Mouse (Mus musculus) hindbrain, embryonic 15.5 days (tissue): Measurements from ENCODE around the gene Zmynd10. TPM values are rescaled to one million over a fixed set of nuclear protein-coding genes. Genes with fewer than 3 reads are reported as not detected.

ENCODE experiments used
- ATAC-seq: fragments of 200-750 bp; cut with Nextera tagmentation; 2 replicates; pipeline ENCODE4 v1.8.0; 2017; ENCODE audit warnings: low read depth, moderate number of reproducible peaks, moderate TSS enrichment; ENCODE audit not compliant: low FRiP score
- H3K27ac ChIP-seq: fragments of 300-500 bp; sonication (generic); replicated peaks from 2 replicates; pipeline ENCODE4 v1.5.1; 2015; ENCODE audit warnings: mild to moderate bottlenecking, inconsistent platforms
- H3K27me3 ChIP-seq: fragments of 300-500 bp; sonication (generic); 2 replicates; pipeline ENCODE4 v1.6.1; 2015; ENCODE audit warnings: control low read depth, inconsistent platforms
- H3K36me3 ChIP-seq: fragments of 300-500 bp; sonication (generic); 2 replicates; pipeline ENCODE4 v1.6.1; 2015; ENCODE audit warnings: control low read depth, inconsistent platforms
- H3K4me1 ChIP-seq: fragments of 300-500 bp; sonication (generic); replicated peaks from 2 replicates; pipeline ENCODE4 v1.6.1; 2015; ENCODE audit warnings: control low read depth, inconsistent platforms
- H3K4me2 ChIP-seq: fragments of 300-500 bp; sonication (generic); 2 replicates; pipeline ENCODE4 v1.6.1; 2015; ENCODE audit warnings: moderate library complexity, mild to moderate bottlenecking, inconsistent platforms
- H3K4me3 ChIP-seq: fragments of 300-500 bp; sonication (generic); 2 replicates; pipeline ENCODE4 v1.5.1; 2015; ENCODE audit warnings: mild to moderate bottlenecking, inconsistent platforms
- H3K9ac ChIP-seq: fragments of 300-500 bp; sonication (generic); 2 replicates; pipeline ENCODE4 v1.6.1; 2015; ENCODE audit warnings: inconsistent platforms
- H3K9me3 ChIP-seq: fragments of 300-500 bp; sonication (generic); 2 replicates; pipeline ENCODE4 v1.6.1; 2016; ENCODE audit warnings: control low read depth, inconsistent platforms
- WGBS: fragments of 180-500 bp; shearing (Covaris S2); methylation state at CpG from one replicate; pipeline ENCODE4 v1.1.7; 2015; 5-methylcytosine and 5-hydroxymethylcytosine counted together
- polyA plus RNA-seq: library from polyadenylated mRNA; unstranded; fragments of >200 nt; fragmentation: Nextera tagmentation; extraction: Ambion mirVana; gene quantifications from 2 replicates; pipeline ENCODE4 v1.2.1, GENCODE M21; 2015

Zmynd10 gene
- polyA plus RNA-seq, 1 experiment from 2014 or later, result 4.3 TPM

DNA sequence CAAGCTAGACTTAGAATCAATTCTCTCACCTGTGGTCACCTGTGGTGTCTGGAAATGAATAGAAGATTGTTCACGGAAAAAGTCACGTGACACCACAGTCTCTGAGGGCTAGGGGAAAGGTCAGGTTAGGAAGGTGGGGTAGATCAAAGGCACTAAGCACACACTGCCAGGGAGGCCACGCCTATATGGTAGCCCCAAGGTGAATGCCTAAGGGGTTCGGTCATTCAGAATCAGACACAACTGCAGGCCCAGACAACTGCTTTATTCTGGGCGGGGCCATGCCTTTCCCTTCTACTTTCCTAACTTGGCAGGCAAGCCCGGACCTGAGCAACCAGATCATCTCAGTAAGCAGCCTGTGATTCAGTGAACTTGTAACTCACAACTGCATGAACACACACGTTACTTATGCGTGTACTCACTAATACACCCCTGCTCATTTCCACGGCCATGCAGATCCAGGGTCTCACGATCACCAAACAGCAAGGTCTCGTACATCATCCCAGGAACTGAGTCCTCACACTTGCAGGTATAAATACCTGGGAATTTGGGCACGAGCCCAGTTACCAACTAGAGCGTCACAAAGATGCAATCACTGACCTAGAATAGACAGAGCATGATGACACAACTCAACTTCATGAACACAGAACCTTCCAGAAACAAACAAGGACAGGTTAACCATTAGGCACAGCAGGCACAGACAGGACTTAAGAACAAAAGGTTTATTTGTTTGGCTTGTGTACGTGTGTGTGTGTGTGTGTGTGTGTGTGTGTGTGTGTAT, 28.7 kb downstream of the Zmynd10 start:
- 87% methylated on average over 14 of the region's 14 CpGs for WGBS
- Histone ChIP-seq H3K4me3 (no peak overlapping the region), H3K9ac (no peak overlapping the region), H3K36me3 (peaks cover 24% of the 10 kb centered on the region), H3K9me3 (no peaks in the 10 kb centered on the region), H3K4me2 (no peak overlapping the region), H3K27ac (peak overlapping the region; percentile 9; the same call in 1 of the 2 replicates), H3K27me3 (no peaks in the 10 kb centered on the region), H3K4me1 (peaks cover 30% of the 10 kb centered on the region)
- no peak for ATAC-seq

DNA sequence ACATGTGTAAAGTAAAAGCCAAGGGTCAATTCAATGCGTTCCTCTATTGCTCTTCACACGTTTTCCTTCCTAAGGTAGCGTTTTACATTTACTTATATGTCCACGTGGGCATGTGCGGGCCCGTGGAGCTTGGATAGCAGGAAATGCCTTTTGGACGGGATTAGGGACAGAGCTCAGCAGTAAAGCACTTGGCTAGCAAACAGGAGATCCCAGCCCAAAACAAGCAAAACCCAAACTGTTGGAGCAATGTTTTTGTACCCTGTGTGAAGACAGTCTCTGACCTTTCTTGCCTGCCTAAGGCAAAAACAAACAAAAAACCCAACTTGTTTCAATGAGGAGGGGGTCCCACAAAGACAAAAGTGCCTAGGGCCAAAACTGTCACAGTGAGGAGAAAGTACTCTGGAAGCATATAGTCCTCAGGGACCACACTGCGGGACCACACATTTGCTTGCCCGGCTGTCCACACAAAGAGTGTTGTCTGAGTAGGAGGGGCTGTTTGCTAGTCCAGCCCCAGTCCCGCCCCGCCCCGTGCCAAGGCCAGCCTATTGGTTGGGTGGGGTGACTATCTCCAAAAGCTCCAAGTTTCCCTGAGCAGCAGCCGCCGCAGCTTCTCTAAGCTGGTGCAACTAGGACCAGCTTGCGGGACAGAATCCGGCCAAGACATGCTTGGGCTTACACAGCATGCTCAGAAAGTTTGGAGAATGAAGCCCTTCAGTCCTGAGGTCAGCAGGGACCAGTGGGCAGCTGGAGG, 29.4 kb downstream of the Zmynd10 start, which contains the start of gene Hyal1:
Gene Hyal1, plus strand, starts transcription at position 571 of the 751 bp plus-strand sequence.
- ATAC-seq, result peak; percentile 54
- Histone ChIP-seq H3K4me1 (peaks cover 29% of the 10 kb centered on the region), H3K36me3 (peaks cover 24% of the 10 kb centered on the region), H3K9me3 (no peaks in the 10 kb centered on the region), H3K4me2 (peak within 1 kb of the TSS; percentile 45), H3K27ac (peak within 1 kb of the TSS; percentile 54), H3K4me3 (peak within 1 kb of the TSS; percentile 18), H3K9ac (no peak within 1 kb of the TSS), H3K27me3 (no peaks in the 10 kb centered on the region)
- WGBS, result 27% methylated on average over 16 of the region's 16 CpGs

GRCm38 (mm10) chr9:107577871-107578270, 30.8 kb downstream of the Zmynd10 start:
- Histone ChIP-seq H3K9ac (no peak overlapping the region), H3K9me3 (no peaks in the 10 kb centered on the region), H3K27me3 (no peaks in the 10 kb centered on the region), H3K27ac (no peak overlapping the region), H3K4me1 (peaks cover 31% of the 10 kb centered on the region), H3K4me2 (no peak overlapping the region), H3K36me3 (peaks cover 18% of the 10 kb centered on the region), H3K4me3 (no peak overlapping the region)
- ATAC-seq, result no peak
- WGBS, result 94% methylated on average over 10 of the region's 10 CpGs

DNA sequence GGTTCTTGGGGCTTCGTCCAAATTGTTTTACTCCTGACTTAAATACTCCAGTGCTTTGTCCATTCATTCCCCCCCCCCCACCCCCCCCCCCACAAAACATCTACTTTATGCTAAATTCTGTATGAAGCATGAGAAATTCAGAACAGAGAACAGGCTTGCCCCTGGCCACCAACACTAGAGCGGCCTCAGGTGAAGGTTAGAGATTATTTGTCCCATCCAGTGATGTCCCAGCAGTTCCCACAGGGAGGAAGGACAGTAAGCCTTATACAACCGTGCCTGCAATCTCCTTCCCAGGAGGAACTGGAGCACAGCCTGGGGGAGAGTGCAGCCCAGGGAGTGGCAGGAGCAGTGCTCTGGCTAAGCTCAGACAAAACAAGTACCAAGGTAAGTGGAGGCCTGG, 31.5 kb downstream of the Zmynd10 start, which contains the start of gene Naa80:
Gene Naa80, plus strand, starts transcription at position 301 of the 400 bp plus-strand sequence.
- 92% methylated on average over 3 of the region's 3 CpGs for WGBS
- Histone ChIP-seq H3K4me3 (no peak within 1 kb of the TSS), H3K27me3 (no peaks in the 10 kb centered on the region), H3K4me2 (peak within 1 kb of the TSS; percentile 92; the same call in 1 of the 2 replicates), H3K4me1 (peaks cover 31% of the 10 kb centered on the region), H3K36me3 (peaks cover 12% of the 10 kb centered on the region), H3K9ac (no peak within 1 kb of the TSS), H3K27ac (no peak within 1 kb of the TSS), H3K9me3 (no peaks in the 10 kb centered on the region)
- no peak for ATAC-seq

- Histone ChIP-seq H3K4me2 (peak overlapping the region; percentile 92; the same call in 1 of the 2 replicates), H3K4me1 (peaks cover 31% of the 10 kb centered on the region), H3K27ac (no peak overlapping the region)
These were observed 32.2 kb downstream of the Zmynd10 start for GRCm38 (mm10) chr9:107579023-107579900.

GRCm38 (mm10) chr9:107580501-107581317, 33.6 kb downstream of the Zmynd10 start, which contains the start of gene Hyal3:
TSS of gene Hyal3 (plus strand) at chr9:107580818.
- Histone ChIP-seq H3K36me3 (no peaks in the 10 kb centered on the region), H3K9ac (peak within 1 kb of the TSS; percentile 54), H3K27ac (peak within 1 kb of the TSS; percentile 82), H3K4me1 (peaks cover 31% of the 10 kb centered on the region), H3K4me2 (peak within 1 kb of the TSS; percentile 92), H3K9me3 (no peaks in the 10 kb centered on the region), H3K4me3 (peak within 1 kb of the TSS; percentile 60), H3K27me3 (no peaks in the 10 kb centered on the region)
- WGBS, result under 1% methylated on average over 32 of the region's 32 CpGs
- peak; percentile 76 for ATAC-seq

More at GRCm38 (mm10) chr9:107579023-107579900, 32.2 kb downstream of the Zmynd10 start:
- no peaks in the 10 kb centered on the region for H3K9me3 ChIP-seq
- H3K27me3 ChIP-seq, result no peaks in the 10 kb centered on the region
- peaks cover 9% of the 10 kb centered on the region for H3K36me3 ChIP-seq
- no peak overlapping the region for H3K4me3 ChIP-seq
- no peak for ATAC-seq
- WGBS, result 89% methylated on average over 14 of the region's 14 CpGs
- H3K9ac ChIP-seq, result no peak overlapping the region

GRCm38 (mm10) chr9:107581584-107581983, 34.5 kb downstream of the Zmynd10 start:
- Histone ChIP-seq H3K36me3 (no peaks in the 10 kb centered on the region), H3K4me2 (peak overlapping the region; percentile 92), H3K9me3 (no peaks in the 10 kb centered on the region), H3K9ac (peak overlapping the region; percentile 54), H3K27ac (no peak overlapping the region), H3K4me3 (peak overlapping the region; percentile 60), H3K4me1 (peaks cover 31% of the 10 kb centered on the region), H3K27me3 (no peaks in the 10 kb centered on the region)
- no peak for ATAC-seq
- WGBS, result 81% methylated on average over 4 of the region's 4 CpGs

GRCm38 (mm10) chr9:107582509-107583062, 35.5 kb downstream of the Zmynd10 start:
- Histone ChIP-seq H3K9ac (no peak overlapping the region), H3K4me2 (no peak overlapping the region), H3K9me3 (no peaks in the 10 kb centered on the region), H3K27ac (no peak overlapping the region), H3K4me3 (no peak overlapping the region), H3K4me1 (peaks cover 31% of the 10 kb centered on the region), H3K36me3 (no peaks in the 10 kb centered on the region), H3K27me3 (no peaks in the 10 kb centered on the region)
- ATAC-seq, result no peak
- WGBS, result 95% methylated on average over 7 of the region's 7 CpGs

DNA sequence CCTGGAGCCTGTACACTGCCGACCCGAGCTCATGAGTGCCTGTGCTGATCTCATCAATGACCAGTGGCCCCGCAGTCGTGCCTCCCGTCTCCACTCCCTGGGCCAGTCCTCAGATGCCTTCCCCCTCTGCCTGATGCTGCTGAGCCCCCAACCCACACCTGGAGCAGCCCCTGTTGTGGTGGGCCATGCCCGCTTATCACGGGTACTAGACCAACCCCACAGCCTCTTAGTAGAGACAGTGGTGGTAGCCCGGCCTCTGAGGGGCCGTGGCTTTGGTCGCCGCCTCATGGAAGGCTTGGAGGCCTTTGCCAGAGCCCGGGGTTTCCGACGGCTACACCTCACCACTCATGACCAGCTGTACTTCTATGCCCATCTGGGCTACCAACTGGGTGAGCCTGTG, 36.1 kb downstream of the Zmynd10 start:
- Histone ChIP-seq H3K9ac (no peak overlapping the region), H3K36me3 (no peaks in the 10 kb centered on the region), H3K9me3 (no peaks in the 10 kb centered on the region), H3K27ac (no peak overlapping the region), H3K4me1 (peaks cover 34% of the 10 kb centered on the region), H3K4me3 (no peak overlapping the region), H3K27me3 (no peaks in the 10 kb centered on the region), H3K4me2 (no peak overlapping the region)
- 90% methylated on average over 14 of the region's 14 CpGs for WGBS
- ATAC-seq, result no peak

- 93% methylated on average over 5 of the region's 5 CpGs for WGBS
- H3K4me1 ChIP-seq, result peaks cover 21% of the 10 kb centered on the region
- no peak overlapping the region; the same call in 1 of the 2 replicates for H3K4me2 ChIP-seq
- H3K9me3 ChIP-seq, result no peaks in the 10 kb centered on the region
- ATAC-seq, result no peak
- peaks cover 9% of the 10 kb centered on the region for H3K36me3 ChIP-seq
- no peak overlapping the region for H3K27ac ChIP-seq
- H3K9ac ChIP-seq, result no peak overlapping the region
- no peaks in the 10 kb centered on the region for H3K27me3 ChIP-seq
- no peak overlapping the region for H3K4me3 ChIP-seq
These were observed 39.4 kb downstream of the Zmynd10 start for GRCm38 (mm10) chr9:107586504-107586903.
